Comparison of ENCODE assay signal across 26 mouse cellular contexts in genomic region chr2:38957671-38958223, GRCm38 (mm10). TPM values are rescaled to one million over a fixed set of nuclear protein-coding genes. Genes with fewer than 3 reads are reported as not detected.
A peak's percentile ranks its signal among the peaks of the same experiment; 100 is the strongest.
DNase-seq lines count a peak whose midpoint lies in the region; ATAC-seq and TF ChIP-seq lines count a peak whose summit lies in the region.
"Had no signal": no experiment of that assay in that cellular context is flagged by ENCODE, and none has a peak within 500 bp of the region (broad histone marks: within the 10 kb centered on the region; RNA-seq: fewer than 3 reads in every experiment).

No protein-coding gene starts in this region.

- H3K27me3 ChIP-seq in liver, embryonic 11.5 days (replicated peaks; ENCODE audit: control insufficient read depth, insufficient read depth, low read length) = no peaks in the 10 kb centered on the region
- H3K27me3 ChIP-seq in liver, postnatal 0 days (ENCODE audit: insufficient read depth, low read length) = no peaks in the 10 kb centered on the region
- no peaks in the 10 kb centered on the region for H3K27me3 ChIP-seq in liver, embryonic 14.5 days (ENCODE audit: control insufficient read depth, insufficient read depth, low read length)
- H3K27me3 ChIP-seq: embryonic facial prominence, embryonic 13.5 days; forebrain, embryonic 12.5 days; forebrain, embryonic 15.5 days had no signal

- no peaks in the 10 kb centered on the region for H3K9me3 ChIP-seq in liver, embryonic 11.5 days (ENCODE audit: control insufficient read depth, low read length)
- H3K9me3 ChIP-seq in liver, postnatal 0 days (ENCODE audit: low read length) = no peaks in the 10 kb centered on the region
- no peaks in the 10 kb centered on the region for H3K9me3 ChIP-seq in liver, embryonic 14.5 days (ENCODE audit: control insufficient read depth, low read length)
- H3K9me3 ChIP-seq: embryonic facial prominence, embryonic 13.5 days; forebrain, embryonic 12.5 days; forebrain, embryonic 15.5 days; heart, embryonic 10.5 days; hindbrain, embryonic 10.5 days had no signal

- TF ChIP-seq CTCF in liver, postnatal 0 days (IDR thresholded peaks at IDR 0.05; ENCODE audit: low read depth) = no peak
- no peak for TF ChIP-seq CTCF in bone marrow macrophage, adult 2 months (IDR thresholded peaks at IDR 0.05; ENCODE audit: low read depth, low read length)
- TF ChIP-seq CTCF in liver, embryonic 14.5 days (IDR thresholded peaks at IDR 0.05; ENCODE audit: low read depth) = no peak

- H3K27ac ChIP-seq in liver, embryonic 11.5 days (ENCODE audit: low read depth, low read length) = no peak overlapping the region
- no peak overlapping the region for H3K27ac ChIP-seq in liver, postnatal 0 days (ENCODE audit: low read depth)
- H3K27ac ChIP-seq in bone marrow macrophage, adult 2 months (ENCODE audit: insufficient read depth, low read depth, low read length) = peak overlapping the region; percentile 32; the same call in 1 of the 2 replicates
- no peak overlapping the region for H3K27ac ChIP-seq in liver, embryonic 14.5 days
- H3K27ac ChIP-seq: embryonic facial prominence, embryonic 13.5 days; forebrain, embryonic 12.5 days; forebrain, embryonic 15.5 days; heart, adult 2 months; heart, embryonic 10.5 days; hindbrain, embryonic 10.5 days; hindbrain, embryonic 14.5 days; hindbrain, postnatal 0 days had no signal

- 0 out of 2 replicates have a peak, but pooled peaks cover 5% of the 10 kb centered on the region for H3K4me1 ChIP-seq in liver, embryonic 11.5 days (replicated peaks; ENCODE audit: control insufficient read depth, insufficient read depth, low read length)
- H3K4me1 ChIP-seq in liver, postnatal 0 days (ENCODE audit: insufficient read depth) = no peaks in the 10 kb centered on the region
- peaks cover 30% of the 10 kb centered on the region for H3K4me1 ChIP-seq in bone marrow macrophage, adult 2 months (ENCODE audit: control insufficient read depth, insufficient read depth, low read length)
- H3K4me1 ChIP-seq in liver, embryonic 14.5 days (replicated peaks; ENCODE audit: control insufficient read depth in 2 of 2, insufficient read depth in 2 of 2, low read length in 1 of 2) = peaks cover 4% of the 10 kb centered on the region in 2 experiments; a peak in 2 of 4 replicates
- H3K4me1 ChIP-seq: embryonic facial prominence, embryonic 13.5 days; forebrain, embryonic 12.5 days; forebrain, embryonic 15.5 days had no signal

- no peaks in the 10 kb centered on the region for H3K36me3 ChIP-seq in liver, embryonic 11.5 days (ENCODE audit: control insufficient read depth, insufficient read depth, low read length)
- H3K36me3 ChIP-seq in liver, postnatal 0 days (replicated peaks; ENCODE audit: insufficient read depth, low read length) = no peaks in the 10 kb centered on the region
- no peaks in the 10 kb centered on the region for H3K36me3 ChIP-seq in liver, embryonic 14.5 days (replicated peaks; ENCODE audit: control insufficient read depth, insufficient read depth, low read depth)
- H3K36me3 ChIP-seq: forebrain, embryonic 12.5 days; forebrain, embryonic 15.5 days; heart, embryonic 10.5 days; hindbrain, embryonic 10.5 days had no signal

- TF ChIP-seq EP300 in liver, postnatal 0 days (IDR thresholded peaks at IDR 0.05; ENCODE audit: low read depth) = no peak
- no peak for TF ChIP-seq EP300 in liver, embryonic 14.5 days (IDR thresholded peaks at IDR 0.05; ENCODE audit: low read depth)

- no peak for TF ChIP-seq POLR2A in bone marrow macrophage, adult 2 months (IDR thresholded peaks at IDR 0.05; ENCODE audit: borderline replicate concordance, low read depth, low read length)

- H3K4me3 ChIP-seq in liver, embryonic 11.5 days (ENCODE audit: low read depth, low read length) = no peak overlapping the region
- H3K4me3 ChIP-seq in liver, postnatal 0 days (ENCODE audit: low read depth, low read length) = no peak overlapping the region
- no peak overlapping the region for H3K4me3 ChIP-seq in bone marrow macrophage, adult 2 months (ENCODE audit: insufficient read depth, low read length)
- H3K4me3 ChIP-seq in liver, embryonic 14.5 days (ENCODE audit: insufficient read depth in 1 of 2, low read depth in 2 of 2, low read length in 2 of 2) = no peak overlapping the region
- H3K4me3 ChIP-seq: embryonic facial prominence, embryonic 13.5 days; erythroblast, embryonic 14.5 days; forebrain, embryonic 12.5 days; forebrain, embryonic 15.5 days; heart, adult 2 months; heart, embryonic 10.5 days; hindbrain, embryonic 10.5 days had no signal

- WGBS in liver, embryonic 11.5 days = 67% methylated on average over 5 of the region's 5 CpGs
- 67% methylated on average over 5 of the region's 5 CpGs for WGBS in liver, postnatal 0 days (ENCODE audit: insufficient replicate concordance)
- 59% methylated on average over 5 of the region's 5 CpGs for WGBS in liver, embryonic 14.5 days (ENCODE audit: insufficient replicate concordance)

- peak; percentile 66; the same call in 1 of the 2 replicates for ATAC-seq in liver, embryonic 11.5 days (replicated peaks; ENCODE audit: low FRiP score)
- ATAC-seq in liver, postnatal 0 days = no peak
- peak; percentile 37; the same call in 1 of the 2 replicates for ATAC-seq in liver, embryonic 14.5 days (ENCODE audit: insufficient read depth)
- peak; percentile 60 for ATAC-seq in megakaryocyte progenitor cell, adult 5-6 weeks (replicated peaks; ENCODE audit: poor library complexity)
- ATAC-seq: CD4-positive, CD25-positive, alpha-beta regulatory T cell, adult 4 months; forebrain, embryonic 15.5 days; hindbrain, postnatal 0 days; inflammation-experienced regulatory T-cells, adult 6 months had no signal

- DNase-seq in liver, embryonic 11.5 days (ENCODE audit: low spot score) = no peak
- DNase-seq in liver, postnatal 0 days = no peak
- no peak for DNase-seq in liver, embryonic 14.5 days (ENCODE audit: low read depth in 3 of 3, low spot score in 3 of 3)
- DNase-seq in cerebellum, postnatal 36 days = no peak
- no peak for DNase-seq in embryo, embryonic 10.5 days (ENCODE audit: low spot score)
- DNase-seq: adrenal gland, adult 2 months; adrenal gland, postnatal 14 days; cerebellum, adult 11-12 months; cerebellum, adult 8-10 months; cerebellum, postnatal 10 days; gastrocnemius, postnatal 25 days; heart, adult 2 months; heart, postnatal 36 days had no signal

- H3K4me2 ChIP-seq in liver, embryonic 11.5 days = no peak overlapping the region
- H3K4me2 ChIP-seq in liver, postnatal 0 days (ENCODE audit: low read depth, low read length) = no peak overlapping the region
- H3K4me2 ChIP-seq in liver, embryonic 14.5 days (ENCODE audit: low read depth) = no peak overlapping the region
- H3K4me2 ChIP-seq: embryonic facial prominence, embryonic 13.5 days; forebrain, embryonic 12.5 days; forebrain, embryonic 15.5 days; hindbrain, embryonic 14.5 days had no signal

- 0 out of 2 replicates have a peak overlapping the region, but pooled peaks have one; percentile 17 for H3K9ac ChIP-seq in liver, embryonic 11.5 days (ENCODE audit: low read depth, low read length)
- H3K9ac ChIP-seq in liver, postnatal 0 days (replicated peaks) = no peak overlapping the region
- no peak overlapping the region for H3K9ac ChIP-seq in liver, embryonic 14.5 days (replicated peaks)
- H3K9ac ChIP-seq: embryonic facial prominence, embryonic 13.5 days; forebrain, embryonic 12.5 days; forebrain, embryonic 15.5 days; hindbrain, embryonic 14.5 days had no signal

RNA-seq across cellular contexts. Expression of gene Olfml2a, which starts 26.0 kb away (rescaled TPM):
- 0.38 and 0.75 TPM in 2 replicates for polyA plus RNA-seq in liver, embryonic 11.5 days (2014; fragmentation: Nextera tagmentation; extraction: Ambion mirVana)
- 0.06 and 0.12 TPM in 2 replicates for polyA plus RNA-seq in liver, postnatal 0 days (2015; fragmentation: Nextera tagmentation; extraction: Ambion mirVana)
- polyA plus RNA-seq in bone marrow macrophage, adult 2 months (2012; ENCODE audit: insufficient read depth, insufficient read length, missing spikeins) = not detected in 2 replicates
- polyA plus RNA-seq in liver, embryonic 14.5 days (2012; rRNA removed) = 0.02 and 0.07 TPM in 2 replicates
- polyA plus RNA-seq in liver, embryonic 14.5 days (2014; fragmentation: Nextera tagmentation; extraction: Ambion mirVana) = 0.06 and 0.10 TPM in 2 replicates
- total RNA-seq in megakaryocyte progenitor cell, adult 5-6 weeks (2015) = 0.17 TPM in 1 of 2 replicates, not detected in the other
- 0.03 TPM in 1 of 2 replicates, not detected in the other for total RNA-seq in megakaryocyte progenitor cell, adult 5-6 weeks (2017)
- polyA plus RNA-seq: C2C12; CD4-positive, CD25-positive, alpha-beta regulatory T cell, adult 4 months had no signal

RNA-seq across cellular contexts. Expression of gene Nr6a1, which starts 30.3 kb away (rescaled TPM):
- polyA plus RNA-seq in liver, embryonic 11.5 days (2014; fragmentation: Nextera tagmentation; extraction: Ambion mirVana) = 3.3 and 5.1 TPM in 2 replicates
- 0.83 and 1.1 TPM in 2 replicates for polyA plus RNA-seq in liver, postnatal 0 days (2015; fragmentation: Nextera tagmentation; extraction: Ambion mirVana)
- polyA plus RNA-seq in bone marrow macrophage, adult 2 months (2012; ENCODE audit: insufficient read depth, insufficient read length, missing spikeins) = 2.8 and 3.2 TPM in 2 replicates
- polyA plus RNA-seq in liver, embryonic 14.5 days (2012; rRNA removed) = 1.2 and 1.3 TPM in 2 replicates
- 0.86 and 0.90 TPM in 2 replicates for polyA plus RNA-seq in liver, embryonic 14.5 days (2014; fragmentation: Nextera tagmentation; extraction: Ambion mirVana)
- total RNA-seq in megakaryocyte progenitor cell, adult 5-6 weeks (2015) = 0.85 and 1.3 TPM in 2 replicates
- total RNA-seq in megakaryocyte progenitor cell, adult 5-6 weeks (2017) = 1.4 and 2.7 TPM in 2 replicates
- polyA plus RNA-seq: erythroblast, embryonic 14.5 days had no signal

RNA-seq across cellular contexts. Expression of gene Wdr38, which starts 39.5 kb away (rescaled TPM):
- 1.4 TPM in 2 replicates for polyA plus RNA-seq in liver, embryonic 11.5 days (2014; fragmentation: Nextera tagmentation; extraction: Ambion mirVana)
- polyA plus RNA-seq in liver, postnatal 0 days (2015; fragmentation: Nextera tagmentation; extraction: Ambion mirVana) = 0.53 and 0.60 TPM in 2 replicates
- 1.0 and 1.1 TPM in 2 replicates for polyA plus RNA-seq in bone marrow macrophage, adult 2 months (2012; ENCODE audit: insufficient read depth, insufficient read length, missing spikeins)
- 0.29 and 0.42 TPM in 2 replicates for polyA plus RNA-seq in liver, embryonic 14.5 days (2012; rRNA removed)
- polyA plus RNA-seq in liver, embryonic 14.5 days (2014; fragmentation: Nextera tagmentation; extraction: Ambion mirVana) = 0.29 and 0.58 TPM in 2 replicates
- 0.22 TPM in 2 replicates for total RNA-seq in megakaryocyte progenitor cell, adult 5-6 weeks (2015)
- total RNA-seq in megakaryocyte progenitor cell, adult 5-6 weeks (2017) = 0.25 and 0.88 TPM in 2 replicates
- polyA plus RNA-seq: erythroblast, embryonic 14.5 days had no signal

RNA-seq across cellular contexts. Expression of gene Arpc5l, which starts 47.4 kb away (rescaled TPM):
- 113 and 128 TPM in 2 replicates for polyA plus RNA-seq in liver, embryonic 11.5 days (2014; fragmentation: Nextera tagmentation; extraction: Ambion mirVana)
- polyA plus RNA-seq in liver, postnatal 0 days (2015; fragmentation: Nextera tagmentation; extraction: Ambion mirVana) = 59.3 and 60.7 TPM in 2 replicates
- polyA plus RNA-seq in bone marrow macrophage, adult 2 months (2012; ENCODE audit: insufficient read depth, insufficient read length, missing spikeins) = 39.2 and 46.2 TPM in 2 replicates
- polyA plus RNA-seq in liver, embryonic 14.5 days (2012; rRNA removed) = 14.9 and 29.8 TPM in 2 replicates
- 54.1 and 55.5 TPM in 2 replicates for polyA plus RNA-seq in liver, embryonic 14.5 days (2014; fragmentation: Nextera tagmentation; extraction: Ambion mirVana)
- total RNA-seq in megakaryocyte progenitor cell, adult 5-6 weeks (2015) = 73.3 and 82.6 TPM in 2 replicates
- total RNA-seq in megakaryocyte progenitor cell, adult 5-6 weeks (2017) = 47.8 and 49.6 TPM in 2 replicates

RNA-seq across cellular contexts. Expression of gene Rpl35, which starts 47.7 kb away (rescaled TPM):
- polyA plus RNA-seq in liver, embryonic 11.5 days (2014; fragmentation: Nextera tagmentation; extraction: Ambion mirVana) = 1,321 and 1,382 TPM in 2 replicates
- 574 and 582 TPM in 2 replicates for polyA plus RNA-seq in liver, postnatal 0 days (2015; fragmentation: Nextera tagmentation; extraction: Ambion mirVana)
- 194 and 204 TPM in 2 replicates for polyA plus RNA-seq in bone marrow macrophage, adult 2 months (2012; ENCODE audit: insufficient read depth, insufficient read length, missing spikeins)
- polyA plus RNA-seq in liver, embryonic 14.5 days (2012; rRNA removed) = 286 and 465 TPM in 2 replicates
- polyA plus RNA-seq in liver, embryonic 14.5 days (2014; fragmentation: Nextera tagmentation; extraction: Ambion mirVana) = 699 and 714 TPM in 2 replicates
- 632 and 667 TPM in 2 replicates for total RNA-seq in megakaryocyte progenitor cell, adult 5-6 weeks (2015)
- 1,515 and 1,624 TPM in 2 replicates for total RNA-seq in megakaryocyte progenitor cell, adult 5-6 weeks (2017)
